Mouse (Mus musculus): ENCODE results near the gene Snrnp200. TPM values are rescaled to one million over a fixed set of nuclear protein-coding genes. Genes with fewer than 3 reads are reported as not detected.
"Not testable (repeated sequence)": the region's sequence is repeated elsewhere in the genome, so short reads cannot be mapped to it uniquely, and the experiment has no call there.

Gene Snrnp200
- polyA plus RNA-seq, 1 experiment from 2014 or later = 64.0 TPM

DNA sequence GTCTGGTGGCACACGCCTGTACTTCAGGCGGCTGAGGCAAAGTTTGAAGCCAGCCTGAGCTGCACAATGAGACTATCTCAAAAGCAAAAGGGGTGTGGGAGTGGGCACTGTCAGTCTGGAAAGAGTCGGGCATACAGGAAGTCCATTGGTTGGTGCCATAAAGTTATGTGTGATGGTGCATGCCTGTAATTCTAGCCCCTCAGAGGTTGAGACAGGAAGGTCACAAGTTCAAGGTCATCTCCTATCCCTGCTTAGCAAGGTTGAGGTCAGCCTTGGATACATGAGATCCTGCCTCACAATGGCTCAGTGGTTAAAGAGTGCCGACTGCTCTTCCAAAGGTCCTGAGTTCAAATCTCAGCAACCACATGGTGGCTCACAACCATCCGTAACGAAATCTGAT lies 47.1 kb downstream of the Snrnp200 start:
- H3K27ac ChIP-seq = no peak overlapping the region
- H3K4me2 ChIP-seq = no peak overlapping the region
- no peaks in the 10 kb centered on the region for H3K4me1 ChIP-seq
- no peak overlapping the region for H3K4me3 ChIP-seq
- no peak for ATAC-seq (ENCODE audit: insufficient number of reproducible peaks, insufficient read depth, low FRiP score, low TSS enrichment, low read depth)
- no peak overlapping the region for H3K9ac ChIP-seq
- peaks cover 50% of the 10 kb centered on the region for H3K36me3 ChIP-seq
- H3K9me3 ChIP-seq = no peaks in the 10 kb centered on the region
- H3K27me3 ChIP-seq = no peaks in the 10 kb centered on the region
- WGBS = 82% methylated on average over 6 of the region's 6 CpGs

DNA sequence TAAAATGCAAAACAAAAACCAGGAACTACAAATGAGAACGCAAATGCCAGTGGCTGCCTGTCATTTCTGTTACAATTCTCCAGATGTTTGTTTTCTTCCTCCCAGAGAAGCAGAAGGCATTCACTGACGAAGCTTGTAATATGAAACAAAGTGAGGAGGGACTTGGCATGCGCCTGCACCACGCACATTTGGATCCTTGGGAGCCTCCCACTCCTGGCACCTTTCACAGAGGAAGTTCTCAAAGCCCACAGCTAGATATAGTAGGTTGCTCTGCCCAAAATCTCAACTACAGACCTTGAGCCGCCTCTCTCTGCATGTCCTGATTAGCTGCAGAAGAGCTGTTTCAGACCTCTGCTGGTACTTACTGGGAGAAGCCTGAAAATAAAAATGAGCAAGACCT lies 51.2 kb downstream of the Snrnp200 start:
- Histone ChIP-seq H3K36me3 (peaks cover 47% of the 10 kb centered on the region), H3K27me3 (no peaks in the 10 kb centered on the region), H3K4me1 (no peaks in the 10 kb centered on the region), H3K27ac (no peak overlapping the region), H3K4me3 (no peak overlapping the region), H3K9ac (no peak overlapping the region), H3K9me3 (no peaks in the 10 kb centered on the region), H3K4me2 (no peak overlapping the region)
- no peak for ATAC-seq (ENCODE audit: insufficient number of reproducible peaks, insufficient read depth, low FRiP score, low TSS enrichment, low read depth)
- 89% methylated on average over 5 of the region's 5 CpGs for WGBS

DNA sequence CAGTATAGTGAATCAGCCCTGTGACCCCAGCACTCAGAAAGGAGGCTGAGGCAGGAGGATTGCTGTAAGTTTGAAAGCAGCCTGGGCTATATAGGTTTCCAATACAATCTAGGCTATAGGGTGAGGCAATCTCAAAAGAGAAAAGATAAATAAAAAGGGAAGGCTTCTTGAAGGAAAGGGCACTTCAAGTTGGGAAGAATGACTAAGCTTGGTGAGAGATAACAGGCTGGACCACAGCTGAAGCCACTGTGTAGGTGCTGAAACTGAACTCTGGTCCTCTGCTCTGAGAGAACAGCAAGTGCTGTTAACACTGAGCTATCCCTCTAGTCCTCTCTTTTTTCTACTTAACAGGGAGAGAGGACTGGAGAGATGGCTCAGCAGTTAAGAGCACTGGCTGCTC lies 54.3 kb downstream of the Snrnp200 start:
- Histone ChIP-seq H3K4me1 (no peaks in the 10 kb centered on the region), H3K27me3 (no peaks in the 10 kb centered on the region), H3K27ac (no peak overlapping the region), H3K9me3 (no peaks in the 10 kb centered on the region), H3K4me2 (no peak overlapping the region), H3K36me3 (peaks cover 27% of the 10 kb centered on the region), H3K9ac (no peak overlapping the region), H3K4me3 (no peak overlapping the region)
- no peak for ATAC-seq (ENCODE audit: insufficient number of reproducible peaks, insufficient read depth, low FRiP score, low TSS enrichment, low read depth)

DNA sequence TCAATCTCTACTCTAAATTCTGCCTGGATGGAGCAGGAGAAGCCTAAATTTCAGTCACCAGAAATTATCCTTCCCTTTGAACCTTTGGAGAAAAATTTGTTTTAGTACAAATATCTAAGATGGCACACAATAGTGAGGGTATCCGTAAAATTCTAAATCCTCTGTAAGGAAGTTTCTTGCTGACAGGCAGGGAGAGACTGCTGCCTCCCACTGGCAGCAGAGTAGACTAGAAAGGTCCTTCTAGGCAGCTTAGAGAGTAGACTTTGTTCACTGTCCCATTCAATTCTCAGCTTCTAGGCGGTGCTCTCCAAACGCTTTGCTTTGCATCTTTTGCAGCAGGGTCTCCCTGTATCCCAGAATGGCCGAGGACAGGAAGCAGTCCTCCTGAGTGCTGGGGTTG lies 59.7 kb downstream of the Snrnp200 start:
- WGBS = 42% methylated on average over 4 of the region's 4 CpGs

DNA sequence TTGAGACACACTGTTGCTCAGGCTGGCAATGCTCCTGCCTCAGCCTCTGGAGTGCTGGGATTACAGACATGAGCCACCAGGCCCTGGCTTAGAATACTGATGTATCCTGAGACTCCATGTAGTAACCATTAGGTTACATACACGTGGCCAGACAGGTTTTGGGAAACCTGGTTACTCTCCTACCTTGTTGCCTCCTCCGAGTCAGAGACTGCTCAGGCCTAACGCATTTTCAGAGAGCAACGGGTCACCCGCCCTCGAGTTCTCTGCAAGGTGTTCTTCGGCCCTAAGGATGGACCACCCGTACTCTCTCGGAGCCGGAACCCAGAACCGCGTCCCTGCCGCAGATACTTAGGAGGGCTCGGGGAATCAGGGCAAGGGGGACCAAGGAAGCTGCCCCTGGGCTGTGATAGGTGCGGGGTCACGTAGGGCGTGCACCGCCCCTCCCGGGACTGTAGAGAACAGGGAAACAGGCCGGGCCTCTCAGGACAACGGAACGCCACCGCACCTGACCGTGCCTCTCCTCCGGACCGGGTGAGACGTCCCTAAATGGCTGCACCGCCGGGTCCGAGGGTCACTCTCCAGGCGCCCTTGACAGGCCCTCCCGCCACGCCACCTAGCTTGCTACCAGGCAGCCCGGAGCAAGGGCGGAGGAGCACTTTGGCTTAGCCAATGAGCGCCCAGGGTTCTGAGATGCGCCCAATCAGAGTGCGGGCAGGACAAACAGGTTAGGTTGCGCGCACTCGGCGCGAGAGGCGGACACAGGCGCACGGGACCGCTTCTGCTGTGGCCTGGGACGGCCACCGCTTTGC lies 61.5 kb downstream of the Snrnp200 start, which contains the start of gene Stard7:
Gene Stard7 (plus strand): TSS at position 728 of the 809 bp plus-strand sequence.
- Histone ChIP-seq H3K36me3 (peaks cover 6% of the 10 kb centered on the region), H3K27me3 (no peaks in the 10 kb centered on the region), H3K27ac (peak within 1 kb of the TSS; percentile 92), H3K4me3 (peak within 1 kb of the TSS; percentile 94), H3K9me3 (no peaks in the 10 kb centered on the region), H3K4me1 (peaks cover 10% of the 10 kb centered on the region), H3K9ac (peak within 1 kb of the TSS; percentile 90), H3K4me2 (peak within 1 kb of the TSS; percentile 69)
- WGBS = under 1% methylated on average over 49 of the region's 49 CpGs
- ATAC-seq (ENCODE audit: insufficient number of reproducible peaks, insufficient read depth, low FRiP score, low TSS enrichment, low read depth) = peak; percentile 98

More for the DNA sequence above, 59.7 kb downstream of the Snrnp200 start:
- H3K9me3 ChIP-seq = no peaks in the 10 kb centered on the region
- H3K27me3 ChIP-seq = no peaks in the 10 kb centered on the region
- no peak overlapping the region for H3K9ac ChIP-seq
- peaks cover 7% of the 10 kb centered on the region for H3K4me1 ChIP-seq
- H3K4me3 ChIP-seq = no peak overlapping the region
- H3K27ac ChIP-seq = no peak overlapping the region
- H3K36me3 ChIP-seq = peaks cover 5% of the 10 kb centered on the region
- no peak overlapping the region for H3K4me2 ChIP-seq
- no peak for ATAC-seq (ENCODE audit: insufficient number of reproducible peaks, insufficient read depth, low FRiP score, low TSS enrichment, low read depth)

DNA sequence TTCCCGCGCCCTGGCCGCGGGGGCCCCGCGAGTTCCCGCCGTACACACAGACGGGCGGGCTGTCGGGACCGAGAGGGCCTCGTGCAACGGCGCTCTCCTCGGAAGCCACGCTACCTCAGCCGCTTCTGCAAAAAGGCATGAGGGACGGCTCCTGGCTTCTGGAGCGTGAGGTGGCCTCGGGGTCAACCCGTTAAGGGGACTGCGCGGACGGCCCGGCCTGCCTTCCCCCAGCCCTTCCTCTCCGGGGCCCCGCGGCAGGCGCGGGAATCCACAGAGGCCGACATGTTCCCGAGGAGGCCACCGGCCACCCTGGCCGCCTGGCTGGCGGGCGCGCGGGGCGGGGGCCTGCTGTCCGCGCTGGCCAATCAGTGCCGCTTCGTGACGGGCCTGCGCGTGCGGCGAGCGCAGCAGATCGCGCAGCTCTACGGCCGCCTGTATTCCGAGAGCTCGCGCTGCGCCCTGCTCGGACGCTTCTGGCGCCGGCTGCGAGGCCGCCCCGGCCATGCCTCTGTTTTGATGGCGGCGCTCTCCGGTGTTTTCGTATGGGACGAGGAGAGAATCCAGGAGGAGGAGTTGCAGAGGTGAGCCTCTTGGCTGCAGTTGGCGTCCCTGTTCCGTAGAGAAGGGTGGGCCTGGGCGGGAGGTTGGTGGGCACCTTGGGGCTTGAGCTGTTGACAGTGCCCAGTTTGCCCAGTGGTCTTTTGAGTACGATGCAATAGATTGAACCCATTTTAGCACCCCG lies 62.3 kb downstream of the Snrnp200 start:
- H3K4me2 ChIP-seq = peak overlapping the region; percentile 69
- peaks cover 10% of the 10 kb centered on the region for H3K4me1 ChIP-seq
- WGBS = under 1% methylated on average over 60 of the region's 75 CpGs
- H3K36me3 ChIP-seq = peaks cover 6% of the 10 kb centered on the region
- peak overlapping the region; percentile 92 for H3K27ac ChIP-seq
- peak overlapping the region; percentile 94 for H3K4me3 ChIP-seq
- no peaks in the 10 kb centered on the region for H3K27me3 ChIP-seq
- no peaks in the 10 kb centered on the region for H3K9me3 ChIP-seq
- ATAC-seq (ENCODE audit: insufficient number of reproducible peaks, insufficient read depth, low FRiP score, low TSS enrichment, low read depth) = peak; percentile 92
- H3K9ac ChIP-seq = peak overlapping the region; percentile 90

DNA sequence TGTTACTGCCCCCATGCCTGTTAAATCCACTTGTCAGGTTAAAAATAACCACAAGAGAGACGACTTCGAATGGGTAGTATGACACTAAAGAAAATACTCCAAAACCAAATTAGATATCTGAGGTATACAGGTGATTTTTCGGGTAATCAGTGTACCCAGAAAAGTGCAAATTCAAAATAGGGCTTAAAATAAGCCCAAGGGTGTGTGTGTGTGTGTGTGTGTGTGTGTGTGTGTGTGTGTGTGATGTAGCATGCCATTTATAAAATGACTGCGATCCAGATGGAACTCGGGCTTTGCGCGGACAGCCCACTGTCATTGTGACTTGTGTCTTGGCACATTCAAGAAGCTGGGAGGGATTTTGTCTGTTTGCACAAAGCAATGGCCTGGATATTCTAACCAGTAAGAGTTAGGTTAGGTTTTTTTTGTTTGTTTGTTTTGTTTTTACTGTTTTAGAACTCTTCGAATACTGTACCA lies 62.9 kb downstream of the Snrnp200 start:
- peaks cover 6% of the 10 kb centered on the region for H3K36me3 ChIP-seq
- H3K9ac ChIP-seq = peak overlapping the region; percentile 90
- ATAC-seq (ENCODE audit: insufficient number of reproducible peaks, insufficient read depth, low FRiP score, low TSS enrichment, low read depth) = no peak
- peak overlapping the region; percentile 92; the same call in 1 of the 2 replicates for H3K27ac ChIP-seq
- no peaks in the 10 kb centered on the region for H3K27me3 ChIP-seq
- peaks cover 10% of the 10 kb centered on the region for H3K4me1 ChIP-seq
- H3K9me3 ChIP-seq = no peaks in the 10 kb centered on the region
- H3K4me3 ChIP-seq = peak overlapping the region; percentile 94
- WGBS = 11% methylated on average over 8 of the region's 8 CpGs
- peak overlapping the region; percentile 69 for H3K4me2 ChIP-seq

DNA sequence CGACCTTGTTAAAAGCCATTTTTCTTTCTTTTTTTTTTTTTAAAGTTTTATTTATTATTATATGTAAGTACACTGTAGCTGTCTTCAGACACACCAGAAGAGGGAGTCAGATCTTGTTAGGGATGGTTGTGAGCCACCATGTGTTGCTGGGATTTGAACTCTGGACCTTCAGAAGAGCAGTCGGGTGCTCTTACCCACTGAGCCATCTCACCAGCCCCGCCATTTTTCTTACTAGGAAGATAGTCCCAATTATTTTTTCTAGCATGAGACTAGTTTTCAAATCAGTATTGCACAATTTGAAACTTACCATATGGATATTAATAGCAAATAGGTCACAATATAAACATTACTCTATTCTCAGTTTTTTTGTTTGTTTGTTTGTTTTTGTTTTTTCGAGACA lies 63.9 kb downstream of the Snrnp200 start:
- H3K9me3 ChIP-seq; H3K9ac ChIP-seq; H3K27me3 ChIP-seq; ATAC-seq (ENCODE audit: insufficient number of reproducible peaks, insufficient read depth, low FRiP score, low TSS enrichment, low read depth); H3K27ac ChIP-seq; H3K4me2 ChIP-seq; H3K4me3 ChIP-seq; H3K36me3 ChIP-seq: not testable (repeated sequence)
- peaks cover 10% of the 10 kb centered on the region for H3K4me1 ChIP-seq
- 95% methylated on average over 4 of the region's 4 CpGs for WGBS

DNA sequence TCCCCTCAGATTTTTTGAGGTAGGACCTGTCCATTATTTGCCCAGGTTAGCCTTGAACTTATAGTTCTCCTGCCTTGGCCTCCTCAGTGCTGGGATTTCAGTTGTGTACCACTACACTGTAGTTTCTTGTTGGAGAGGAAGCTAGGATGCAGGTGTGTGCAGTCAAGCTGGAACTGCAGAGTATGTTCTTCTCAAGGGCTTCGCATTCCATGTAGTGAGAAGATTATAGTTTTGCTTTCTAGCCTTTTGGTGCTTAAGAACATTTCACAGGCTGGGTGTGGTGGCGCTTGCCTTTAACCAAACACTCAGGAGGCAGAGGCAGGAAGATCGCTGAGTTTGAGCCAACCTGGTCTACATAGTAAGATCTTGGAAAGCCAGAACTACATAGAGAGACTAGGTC lies 64.6 kb downstream of the Snrnp200 start:
- Histone ChIP-seq H3K27me3 (no peaks in the 10 kb centered on the region), H3K9me3 (no peaks in the 10 kb centered on the region), H3K4me2 (no peak overlapping the region), H3K4me1 (peaks cover 10% of the 10 kb centered on the region), H3K4me3 (no peak overlapping the region), H3K36me3 (peaks cover 6% of the 10 kb centered on the region), H3K27ac (no peak overlapping the region), H3K9ac (no peak overlapping the region)
- WGBS = 98% methylated on average over 3 of the region's 3 CpGs
- ATAC-seq (ENCODE audit: insufficient number of reproducible peaks, insufficient read depth, low FRiP score, low TSS enrichment, low read depth) = no peak

DNA sequence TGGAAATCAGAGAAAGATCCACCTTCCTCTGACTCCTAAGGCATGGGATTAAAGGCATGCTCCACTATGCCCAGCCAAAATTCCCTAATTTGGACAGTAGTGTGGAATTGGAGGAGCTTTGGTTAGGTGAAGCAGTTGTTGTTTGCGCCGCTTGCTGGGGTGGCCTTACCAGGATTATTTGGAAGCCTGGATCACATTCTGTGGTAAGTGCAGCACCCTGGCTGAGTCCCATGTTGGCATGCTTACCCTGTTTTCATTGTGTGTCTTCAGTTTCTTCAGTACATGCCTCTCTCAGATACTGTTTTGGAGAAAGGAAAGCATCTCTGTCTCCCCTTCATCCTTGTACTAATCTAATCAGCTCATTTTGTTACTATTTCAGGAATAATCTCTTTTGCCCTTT lies 66.4 kb downstream of the Snrnp200 start:
- H3K4me3 ChIP-seq = no peak overlapping the region
- H3K9me3 ChIP-seq = no peaks in the 10 kb centered on the region

DNA sequence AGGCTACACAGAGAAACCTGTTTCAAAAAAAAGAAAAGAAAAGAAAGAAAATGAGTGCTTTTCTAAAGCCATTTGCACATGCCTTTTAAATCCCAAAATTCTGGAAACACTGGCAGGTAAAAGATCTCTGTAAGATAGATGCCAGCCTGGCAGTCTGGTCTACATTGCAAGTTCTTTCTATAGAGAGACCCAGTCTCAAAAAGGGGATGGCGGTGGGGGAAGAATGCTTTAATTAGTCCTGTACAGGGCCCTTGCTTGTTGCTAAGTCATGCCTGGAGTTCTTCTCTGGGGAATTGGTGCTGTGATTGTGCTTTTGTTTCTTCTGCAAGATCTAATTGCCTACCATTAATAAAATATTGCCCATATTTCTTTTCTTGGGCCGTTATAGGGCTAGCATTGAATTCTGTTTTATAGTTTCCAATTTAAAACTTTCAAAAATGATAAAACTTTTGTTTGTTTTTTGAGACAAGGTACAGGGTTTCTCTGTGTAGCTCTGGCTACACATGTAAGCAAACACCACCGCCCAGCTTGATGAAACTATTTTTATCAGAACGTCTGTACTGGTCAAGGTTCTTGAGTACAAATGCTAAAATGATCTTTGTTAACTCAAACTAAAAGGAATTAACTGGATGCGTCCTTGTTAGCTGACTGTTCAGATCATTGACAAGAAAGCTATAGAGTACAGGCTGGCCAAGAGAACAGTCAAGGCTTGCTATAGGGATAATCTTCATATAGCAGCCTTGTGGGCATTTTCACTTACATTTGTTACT lies 67.5 kb downstream of the Snrnp200 start:
- Histone ChIP-seq H3K4me2 (no peak overlapping the region), H3K9ac (no peak overlapping the region), H3K4me3 (no peak overlapping the region), H3K36me3 (peaks cover 6% of the 10 kb centered on the region), H3K27me3 (no peaks in the 10 kb centered on the region), H3K27ac (no peak overlapping the region), H3K9me3 (no peaks in the 10 kb centered on the region), H3K4me1 (peaks cover 10% of the 10 kb centered on the region)
- no peak for ATAC-seq (ENCODE audit: insufficient number of reproducible peaks, insufficient read depth, low FRiP score, low TSS enrichment, low read depth)
- WGBS = 81% methylated on average over 5 of the region's 5 CpGs

More for the DNA sequence above, 66.4 kb downstream of the Snrnp200 start:
- Histone ChIP-seq H3K27ac (no peak overlapping the region), H3K4me2 (no peak overlapping the region), H3K9ac (no peak overlapping the region), H3K36me3 (peaks cover 6% of the 10 kb centered on the region), H3K4me1 (peaks cover 10% of the 10 kb centered on the region), H3K27me3 (no peaks in the 10 kb centered on the region)
- WGBS = 88% methylated on average over 2 of the region's 2 CpGs
- ATAC-seq (ENCODE audit: insufficient number of reproducible peaks, insufficient read depth, low FRiP score, low TSS enrichment, low read depth) = no peak
